Mouse (Mus musculus): Measurements from ENCODE around the gene P4hb. TPM values are rescaled to one million over a fixed set of nuclear protein-coding genes. Genes with fewer than 3 reads are reported as not detected.
A peak's percentile ranks its signal among the peaks of the same experiment; 100 is the strongest.

Gene P4hb
- polyA plus RNA-seq (2015; fragmentation: Nextera tagmentation; extraction: Ambion mirVana) = 254 and 290 TPM in 2 replicates

GRCm38 (mm10) chr11:120572752-120573584, at the start of gene P4hb:
Gene P4hb, minus strand, starts transcription at chr11:120573253.
- DNase-seq (ENCODE audit: low spot score) = peak; percentile 99

GRCm38 (mm10) chr11:120622805-120623204, 49.8 kb upstream of the P4hb start:
- DNase-seq (ENCODE audit: low spot score) = no peak

GRCm38 (mm10) chr11:120620195-120620594, 47.1 kb upstream of the P4hb start:
- no peak for DNase-seq (ENCODE audit: low spot score)

GRCm38 (mm10) chr11:120618619-120619535, 45.8 kb upstream of the P4hb start:
- DNase-seq (ENCODE audit: low spot score) = no peak

- DNase-seq (ENCODE audit: low spot score) = peak; percentile 94
These were observed 44.6 kb upstream of the P4hb start, which contains the start of gene Pcyt2 for GRCm38 (mm10) chr11:120617519-120618112. Gene Pcyt2, minus strand, starts transcription at chr11:120617936.

GRCm38 (mm10) chr11:120616617-120617294, 43.7 kb upstream of the P4hb start:
- DNase-seq (ENCODE audit: low spot score) = no peak

GRCm38 (mm10) chr11:120615606-120616203, 42.7 kb upstream of the P4hb start:
- no peak for DNase-seq (ENCODE audit: low spot score)

- DNase-seq (ENCODE audit: low spot score) = no peak
These were observed 42.1 kb upstream of the P4hb start for GRCm38 (mm10) chr11:120615167-120615566.

GRCm38 (mm10) chr11:120613976-120614375, 40.9 kb upstream of the P4hb start:
- no peak for DNase-seq (ENCODE audit: low spot score)

- DNase-seq (ENCODE audit: low spot score) = no peak
These were observed 40.5 kb upstream of the P4hb start for GRCm38 (mm10) chr11:120613481-120613972.

GRCm38 (mm10) chr11:120612763-120613162, 39.7 kb upstream of the P4hb start:
- peak; percentile 75 for DNase-seq (ENCODE audit: low spot score)

GRCm38 (mm10) chr11:120610477-120611046, 37.5 kb upstream of the P4hb start:
- no peak for DNase-seq (ENCODE audit: low spot score)

GRCm38 (mm10) chr11:120609250-120609649, 36.2 kb upstream of the P4hb start:
- DNase-seq (ENCODE audit: low spot score) = no peak

- no peak for DNase-seq (ENCODE audit: low spot score)
These were observed 35.4 kb upstream of the P4hb start, which contains the start of gene Npb for GRCm38 (mm10) chr11:120608241-120609034. Gene Npb, plus strand, starts transcription at chr11:120608477.

- DNase-seq (ENCODE audit: low spot score) = no peak
These were observed 33.7 kb upstream of the P4hb start for GRCm38 (mm10) chr11:120606764-120607163.

- no peak for DNase-seq (ENCODE audit: low spot score)
These were observed 32.6 kb upstream of the P4hb start for GRCm38 (mm10) chr11:120605667-120606066.

GRCm38 (mm10) chr11:120603545-120603944, 30.5 kb upstream of the P4hb start:
- DNase-seq (ENCODE audit: low spot score) = no peak

- peak; percentile 87 for DNase-seq (ENCODE audit: low spot score)
These were observed 27.7 kb upstream of the P4hb start for GRCm38 (mm10) chr11:120600716-120601115.

GRCm38 (mm10) chr11:120598990-120599549, 26.0 kb upstream of the P4hb start:
- DNase-seq (ENCODE audit: low spot score) = no peak
